Mouse (Mus musculus) hindbrain, postnatal 0 days (tissue): ENCODE measurements at regions not wholly inside any gene's neighbourhood (a gene's known extent, or its start where the extent isn't known, plus 50 kb on each side); places are given as distances from the start of the nearest gene placed in this dataset.

Experiments
- ATAC-seq: fragments of 200-750 bp; cut with Nextera tagmentation; 2 replicates; pipeline ENCODE4 v1.8.0; 2017; ENCODE audit warnings: mild to moderate bottlenecking, moderate TSS enrichment, moderate library complexity
- DNase-seq: peaks from one replicate; pipeline ENCODE4 v3.0.0-alpha.2; 2015; ENCODE audit warnings: low spot score
- H3K27ac ChIP-seq: fragments of 300-500 bp; sonication (generic); 2 replicates; pipeline ENCODE4 v1.5.1; 2014; ENCODE audit warnings: mild to moderate bottlenecking
- H3K27me3 ChIP-seq: fragments of 300-500 bp; sonication (generic); 2 replicates; pipeline ENCODE4 v1.6.1; 2014; ENCODE audit warnings: low read length, mixed read lengths; ENCODE audit not compliant: insufficient read depth
- H3K36me3 ChIP-seq: fragments of 300-500 bp; sonication (generic); 2 replicates; pipeline ENCODE4 v1.6.1; 2014; ENCODE audit warnings: low read length, mixed read lengths; ENCODE audit not compliant: insufficient read depth
- H3K4me1 ChIP-seq: fragments of 300-500 bp; sonication (generic); 2 replicates; pipeline ENCODE4 v1.6.1; 2014; ENCODE audit warnings: antibody characterized with exemption, low read length, mixed read lengths; ENCODE audit not compliant: insufficient read depth
- H3K4me2 ChIP-seq: fragments of 300-500 bp; sonication (generic); 2 replicates; pipeline ENCODE4 v1.6.1; 2014; ENCODE audit warnings: low read depth, mild to moderate bottlenecking, low read length, moderate library complexity, mixed read lengths
- H3K4me3 ChIP-seq: fragments of 300-500 bp; sonication (generic); 2 replicates; pipeline ENCODE4 v1.5.1; 2014; ENCODE audit warnings: low read length
- H3K9ac ChIP-seq: fragments of 300-500 bp; sonication (generic); replicated peaks from 2 replicates; pipeline ENCODE4 v1.6.1; 2014; ENCODE audit warnings: mild to moderate bottlenecking, low read length, moderate library complexity, mixed read lengths
- H3K9me3 ChIP-seq: fragments of 300-500 bp; sonication (generic); 2 replicates; pipeline ENCODE4 v1.6.1; 2016; ENCODE audit warnings: low read length, mixed read lengths
- CTCF ChIP-seq: IDR thresholded peaks from 2 replicates; pipeline ENCODE4 v1.5.1; 2016; ENCODE audit warnings: antibody characterized with exemption, control low read depth, low read depth
- WGBS: fragments of 180-500 bp; shearing (Covaris S2); extraction: QIAGEN DNeasy Blood & Tissue Kit; methylation state at CpG from one replicate; pipeline ENCODE4 v1.1.7; 2014; 5-methylcytosine and 5-hydroxymethylcytosine counted together

DNA sequence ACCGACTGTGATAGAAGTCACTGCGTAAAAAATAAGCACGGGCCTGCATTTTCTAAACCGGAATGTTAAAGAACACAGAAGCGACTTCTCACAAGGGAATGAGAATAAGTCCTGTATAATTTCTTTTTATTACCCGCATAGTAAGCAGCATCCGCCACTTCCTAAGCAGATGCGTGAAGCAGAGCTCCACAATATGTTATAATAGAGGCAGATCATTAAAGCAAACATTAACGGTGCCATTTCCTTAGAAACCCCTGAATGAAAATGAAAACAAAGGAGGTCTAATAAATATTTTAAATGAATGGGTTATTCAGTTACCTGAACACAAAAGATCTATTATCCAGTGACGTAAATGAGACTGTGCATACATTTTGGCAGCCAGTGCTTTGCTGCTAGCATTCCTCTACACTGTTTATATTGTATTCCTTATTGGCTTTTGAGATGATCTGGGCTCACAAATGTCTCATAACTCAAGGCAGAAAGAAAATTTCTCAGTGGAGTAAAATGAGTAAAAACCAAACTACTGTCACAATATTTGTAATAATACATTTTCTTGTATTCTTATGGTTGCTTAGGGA, 566.6 kb upstream of the Epha6 start:
- no peak overlapping the region for H3K4me3 ChIP-seq
- 0 out of 2 replicates have a peak, but pooled peaks have one; percentile 47 for ATAC-seq
- DNase-seq: peak; percentile 27
- TF ChIP-seq CTCF: no peak
- H3K36me3 ChIP-seq: no peaks in the 10 kb centered on the region
- H3K9me3 ChIP-seq: no peaks in the 10 kb centered on the region
- H3K9ac ChIP-seq: no peak overlapping the region
- H3K4me1 ChIP-seq: no peaks in the 10 kb centered on the region
- no peaks in the 10 kb centered on the region for H3K27me3 ChIP-seq
- 30% methylated on average over 10 of the region's 10 CpGs for WGBS
- peak overlapping the region; percentile 19; the same call in 1 of the 2 replicates for H3K4me2 ChIP-seq
- no peak overlapping the region for H3K27ac ChIP-seq

GRCm38 (mm10) chr16:61138106-61138505, 532.8 kb upstream of the Epha6 start:
- H3K9ac ChIP-seq: no peak overlapping the region
- H3K27me3 ChIP-seq: no peaks in the 10 kb centered on the region
- TF ChIP-seq CTCF: no peak
- no peak overlapping the region for H3K4me3 ChIP-seq
- DNase-seq: peak; percentile 63
- no peaks in the 10 kb centered on the region for H3K4me1 ChIP-seq
- H3K36me3 ChIP-seq: no peaks in the 10 kb centered on the region
- H3K9me3 ChIP-seq: no peaks in the 10 kb centered on the region
- ATAC-seq: peak; percentile 76; the same call in 1 of the 2 replicates
- H3K4me2 ChIP-seq: no peak overlapping the region
- H3K27ac ChIP-seq: no peak overlapping the region
